Mouse (Mus musculus): ENCODE measurements at regions not wholly inside any gene's neighbourhood (a gene's known extent, or its start where the extent isn't known, plus 50 kb on each side); places are given as distances from the start of the nearest gene placed in this dataset.

GRCm38 (mm10) chr3:21888710-21889109 is 187.7 kb upstream of the Tbl1xr1 start:
- TF ChIP-seq CTCF (IDR thresholded peaks at IDR 0.05; ENCODE audit: low read depth) (no peak), EP300 (IDR thresholded peaks at IDR 0.05; ENCODE audit: low read depth) (no peak)

Data from heart, postnatal 0 days (tissue).